Mouse (Mus musculus): ENCODE results near the gene Hoxa11.

DNA sequence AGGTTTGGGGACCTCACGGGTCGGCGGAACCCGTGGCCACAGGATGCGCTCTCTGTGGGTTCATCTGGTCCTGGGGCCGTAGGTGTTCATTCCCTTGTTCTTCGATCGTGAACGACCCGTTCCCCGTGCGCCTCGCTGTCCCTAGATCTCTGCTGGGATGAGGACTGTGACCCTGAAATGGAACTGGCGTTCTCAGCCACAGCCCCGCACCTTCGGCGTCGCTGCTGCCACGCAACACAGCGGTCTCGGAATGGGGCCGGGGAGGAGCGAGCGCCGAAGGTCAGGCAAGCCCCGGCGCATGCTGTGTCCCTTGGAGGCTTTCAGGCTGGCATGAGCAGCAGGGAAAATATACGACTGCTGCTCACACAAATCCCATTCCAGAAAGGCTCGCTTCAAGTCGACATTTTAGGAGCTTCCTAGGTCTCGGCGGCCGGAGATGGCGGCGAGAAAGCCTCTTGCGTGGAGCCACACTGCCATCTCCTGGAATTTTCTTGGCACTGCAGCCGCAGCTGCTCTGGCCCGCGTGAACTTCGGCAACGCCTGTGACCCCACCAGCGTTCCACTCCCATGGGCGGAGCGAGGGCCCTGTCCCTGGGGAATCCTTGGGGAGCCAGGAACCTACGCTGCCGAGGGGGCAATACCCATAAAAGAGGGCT is 24.1 kb downstream of the Hoxa11 start, which contains the start of gene Hoxa7:
- TF ChIP-seq GATA1 (IDR thresholded peaks at IDR 0.05; ENCODE audit: low read length) (no peak), TAL1 (IDR thresholded peaks at IDR 0.05; ENCODE audit: low read length) (no peak)
